Comparison of ENCODE assay signal across 9 mouse cellular contexts in genomic region chr5:17888598-17888997, GRCm38 (mm10). TPM values are rescaled to one million over a fixed set of nuclear protein-coding genes. Genes with fewer than 3 reads are reported as not detected.
DNase-seq lines count a peak whose midpoint lies in the region; ATAC-seq and TF ChIP-seq lines count a peak whose summit lies in the region.
"Had no signal": no experiment of that assay in that cellular context is flagged by ENCODE, and none has a peak within 500 bp of the region (broad histone marks: within the 10 kb centered on the region; RNA-seq: fewer than 3 reads in every experiment).

Gene Cd36 (minus strand): TSS chr5:17888801.

- ATAC-seq in heart, embryonic 15.5 days (replicated peaks; ENCODE audit: insufficient number of reproducible peaks, insufficient read depth, low FRiP score, low read depth) = 0 out of 2 replicates have a peak, but pooled peaks have one; percentile 39
- no peak for ATAC-seq in liver, embryonic 15.5 days (ENCODE audit: insufficient read depth)
- ATAC-seq in activated CD4-positive, CD25-positive, alpha-beta regulatory T cell, adult 4 months = no peak

- in situ Hi-C loops in CH12.LX (cut with MboI; ENCODE audit: low pct_ligation_motif_present, low pct_unique_long_range_greater_than_20kb, low sequenced_read_pairs) = no loop called here

- no peak within 1 kb of the TSS for H3K4me3 ChIP-seq in CH12.LX (replicated peaks in 1 of 3; ENCODE audit: low read depth in 2 of 3, low read length in 2 of 3, poor library complexity in 1 of 3)
- H3K4me3 ChIP-seq in heart, embryonic 15.5 days = peak within 1 kb of the TSS; percentile 18
- no peak within 1 kb of the TSS for H3K4me3 ChIP-seq in liver, embryonic 15.5 days (replicated peaks)
- no peak within 1 kb of the TSS for H3K4me3 ChIP-seq in midbrain, embryonic 10.5 days

- TF ChIP-seq RAD21 in CH12.LX (IDR thresholded peaks at IDR 0.05; ENCODE audit: low read depth, low read length) = no peak

- no peak within 1 kb of the TSS for H3K4me2 ChIP-seq in CH12.LX (ENCODE audit: insufficient read depth, low read depth, poor library complexity, severe bottlenecking)
- peak within 1 kb of the TSS; percentile 48 for H3K4me2 ChIP-seq in heart, embryonic 15.5 days
- no peak within 1 kb of the TSS for H3K4me2 ChIP-seq in liver, embryonic 15.5 days

- no peak within 1 kb of the TSS for H3K27ac ChIP-seq in CH12.LX (ENCODE audit: insufficient read depth, low read depth)
- H3K27ac ChIP-seq in heart, embryonic 15.5 days = peak within 1 kb of the TSS; percentile 53
- H3K27ac ChIP-seq in liver, embryonic 15.5 days (replicated peaks) = no peak within 1 kb of the TSS
- H3K27ac ChIP-seq in midbrain, embryonic 10.5 days (replicated peaks) = no peak within 1 kb of the TSS

- no peaks in the 10 kb centered on the region for H3K4me1 ChIP-seq in CH12.LX (ENCODE audit: control insufficient read depth in 1 of 2, insufficient read depth in 2 of 2)
- peaks cover 3% of the 10 kb centered on the region for H3K4me1 ChIP-seq in heart, embryonic 15.5 days (replicated peaks)
- no peaks in the 10 kb centered on the region for H3K4me1 ChIP-seq in liver, embryonic 15.5 days (replicated peaks)
- H3K4me1 ChIP-seq in midbrain, embryonic 10.5 days = no peaks in the 10 kb centered on the region

- no peaks in the 10 kb centered on the region for H3K27me3 ChIP-seq in CH12.LX (replicated peaks)
- H3K27me3 ChIP-seq in heart, embryonic 15.5 days = no peaks in the 10 kb centered on the region
- H3K27me3 ChIP-seq in liver, embryonic 15.5 days = no peaks in the 10 kb centered on the region
- H3K27me3 ChIP-seq in midbrain, embryonic 10.5 days (ENCODE audit: low read depth, poor library complexity, severe bottlenecking) = no peaks in the 10 kb centered on the region

- WGBS in heart, embryonic 15.5 days = 14% methylated on average over 5 of the region's 5 CpGs
- WGBS in liver, embryonic 15.5 days (ENCODE audit: insufficient replicate concordance) = 30% methylated on average over 5 of the region's 5 CpGs
- 81% methylated on average over 5 of the region's 5 CpGs for WGBS in midbrain, embryonic 10.5 days

- no peaks in the 10 kb centered on the region for H3K79me2 ChIP-seq in CH12.LX (replicated peaks; ENCODE audit: control insufficient read depth, extremely low read depth, insufficient read depth, poor library complexity, severe bottlenecking)

- no peak for DNase-seq in CH12.LX (ENCODE audit: extremely low read depth)
- DNase-seq in embryo, embryonic 10 days (ENCODE audit: low spot score) = peak; percentile 45
- no peak for DNase-seq in midbrain, embryonic 10.5 days (ENCODE audit: low spot score)
- no peak for DNase-seq in right cerebral cortex, adult 18-20 months
- DNase-seq in layer of hippocampus, adult 9-11 months = no peak

- dilution Hi-C loops in CH12.LX (cut with MboI; ENCODE audit: extremely low pct_ligation_motif_present, extremely low pct_unique_long_range_greater_than_20kb, low sequenced_read_pairs) = no loop called here

- TF ChIP-seq CTCF in CH12.LX (conservative IDR thresholded peaks at IDR 0.05 in 1 of 2, IDR thresholded peaks at IDR 0.05 in 1 of 2; ENCODE audit: low read depth in 2 of 2, low read length in 2 of 2) = no peak

- no peak for TF ChIP-seq EP300 in CH12.LX (IDR thresholded peaks at IDR 0.05; ENCODE audit: low read length)

- TF ChIP-seq POLR2A in CH12.LX (IDR thresholded peaks at IDR 0.05; ENCODE audit: low read depth, low read length) = no peak

- H3K36me3 ChIP-seq in CH12.LX (replicated peaks in 1 of 2; ENCODE audit: control insufficient read depth in 1 of 2, insufficient read depth in 1 of 2, low read length in 1 of 2) = no peaks in the 10 kb centered on the region
- no peaks in the 10 kb centered on the region for H3K36me3 ChIP-seq in heart, embryonic 15.5 days
- no peaks in the 10 kb centered on the region for H3K36me3 ChIP-seq in liver, embryonic 15.5 days (replicated peaks)
- H3K36me3 ChIP-seq in midbrain, embryonic 10.5 days = no peaks in the 10 kb centered on the region
- H3K36me3 ChIP-seq: G1E had no signal

- H3K9ac ChIP-seq in CH12.LX (ENCODE audit: insufficient read depth, low read depth) = no peak within 1 kb of the TSS
- peak within 1 kb of the TSS; percentile 36; the same call in 1 of the 2 replicates for H3K9ac ChIP-seq in heart, embryonic 15.5 days
- H3K9ac ChIP-seq in liver, embryonic 15.5 days = no peak within 1 kb of the TSS

- H3K9me3 ChIP-seq in CH12.LX (replicated peaks; ENCODE audit: low read length) = no peaks in the 10 kb centered on the region
- no peaks in the 10 kb centered on the region for H3K9me3 ChIP-seq in heart, embryonic 15.5 days (replicated peaks)
- no peaks in the 10 kb centered on the region for H3K9me3 ChIP-seq in liver, embryonic 15.5 days (replicated peaks)
- no peaks in the 10 kb centered on the region for H3K9me3 ChIP-seq in midbrain, embryonic 10.5 days (replicated peaks)
- H3K9me3 ChIP-seq: G1E had no signal

TF ChIP-seq in CH12.LX, 34 proteins besides CTCF, POLR2A, EP300 and RAD21:
- TF ChIP-seq ZC3H11A (IDR thresholded peaks at IDR 0.05; ENCODE audit: low read depth, low read length) = no peak
- TF ChIP-seq UBTF (IDR thresholded peaks at IDR 0.05; ENCODE audit: low read depth, low read length) = no peak
- TF ChIP-seq GABPA (IDR thresholded peaks at IDR 0.05; ENCODE audit: insufficient replicate concordance, low read depth, low read length) = no peak
- no peak for TF ChIP-seq MAZ (IDR thresholded peaks at IDR 0.05; ENCODE audit: low read depth, low read length)
- TF ChIP-seq SMC3 (IDR thresholded peaks at IDR 0.05; ENCODE audit: low read depth, low read length) = no peak
- TF ChIP-seq E2F4 (IDR thresholded peaks at IDR 0.05; ENCODE audit: insufficient replicate concordance, low read depth, low read length) = no peak
- TF ChIP-seq SIN3A (IDR thresholded peaks at IDR 0.05; ENCODE audit: low read length) = no peak
- no peak for TF ChIP-seq MAFK (IDR thresholded peaks at IDR 0.05; ENCODE audit: insufficient replicate concordance, low read length)
- no peak for TF ChIP-seq USF2 (conservative IDR thresholded peaks at IDR 0.05; ENCODE audit: low read depth, low read length)
- no peak for TF ChIP-seq CHD2 (IDR thresholded peaks at IDR 0.05; ENCODE audit: low read length)
- no peak for TF ChIP-seq JUN (IDR thresholded peaks at IDR 0.05; ENCODE audit: insufficient read depth, low read depth, low read length)
- no peak for TF ChIP-seq PAX5 (IDR thresholded peaks at IDR 0.05; ENCODE audit: low read length)

RNA-seq across cellular contexts. Expression of gene Cd36, which starts in this region (rescaled TPM):
- 145 and 189 TPM in 2 replicates for total RNA-seq in CH12.LX (2012; rRNA removed)
- 690 and 774 TPM in 2 replicates for total RNA-seq in CH12.LX (2014; rRNA removed)
- 608 and 652 TPM in 2 replicates for polyA plus RNA-seq in CH12.LX (2012; ENCODE audit: insufficient read length, low read depth)
- polyA plus RNA-seq in heart, embryonic 15.5 days (2015; fragmentation: Nextera tagmentation; extraction: Ambion mirVana) = 125 and 164 TPM in 2 replicates
- polyA plus RNA-seq in liver, embryonic 15.5 days (2015; fragmentation: Nextera tagmentation; extraction: Ambion mirVana) = 29.5 and 29.8 TPM in 2 replicates
- 1.1 and 1.5 TPM in 2 replicates for polyA plus RNA-seq in midbrain, embryonic 10.5 days (2016; fragmentation: Nextera tagmentation; extraction: Ambion mirVana)
- polyA plus RNA-seq in activated CD4-positive, CD25-positive, alpha-beta regulatory T cell, adult 4 months (2017; shearing (Covaris generic)) = under 1 TPM in 1 of 2 experiments, not detected in 1; 0.20 TPM
- polyA plus RNA-seq: G1E had no signal

Comparison
In these comparisons a context has a peak if more than half of its experiments do, and no peak if none do; other contexts are left out.
1. RNA of gene Cd36 (polyA plus RNA-seq): 608 to 652 TPM in CH12.LX, 125 to 164 TPM in heart, embryonic 15.5 days and 29.5 to 29.8 TPM in liver, embryonic 15.5 days; 1.1 to 1.5 TPM in midbrain, embryonic 10.5 days and 0.20 TPM in activated CD4-positive, CD25-positive, alpha-beta regulatory T cell, adult 4 months; every median in the first group is over 10 times any median in the second.